Mouse (Mus musculus): ENCODE data around the gene Cdh1.
"Not testable (repeated sequence)": the region's sequence is repeated elsewhere in the genome, so short reads cannot be mapped to it uniquely, and the experiment has no call there.

Cdh1 gene

DNA sequence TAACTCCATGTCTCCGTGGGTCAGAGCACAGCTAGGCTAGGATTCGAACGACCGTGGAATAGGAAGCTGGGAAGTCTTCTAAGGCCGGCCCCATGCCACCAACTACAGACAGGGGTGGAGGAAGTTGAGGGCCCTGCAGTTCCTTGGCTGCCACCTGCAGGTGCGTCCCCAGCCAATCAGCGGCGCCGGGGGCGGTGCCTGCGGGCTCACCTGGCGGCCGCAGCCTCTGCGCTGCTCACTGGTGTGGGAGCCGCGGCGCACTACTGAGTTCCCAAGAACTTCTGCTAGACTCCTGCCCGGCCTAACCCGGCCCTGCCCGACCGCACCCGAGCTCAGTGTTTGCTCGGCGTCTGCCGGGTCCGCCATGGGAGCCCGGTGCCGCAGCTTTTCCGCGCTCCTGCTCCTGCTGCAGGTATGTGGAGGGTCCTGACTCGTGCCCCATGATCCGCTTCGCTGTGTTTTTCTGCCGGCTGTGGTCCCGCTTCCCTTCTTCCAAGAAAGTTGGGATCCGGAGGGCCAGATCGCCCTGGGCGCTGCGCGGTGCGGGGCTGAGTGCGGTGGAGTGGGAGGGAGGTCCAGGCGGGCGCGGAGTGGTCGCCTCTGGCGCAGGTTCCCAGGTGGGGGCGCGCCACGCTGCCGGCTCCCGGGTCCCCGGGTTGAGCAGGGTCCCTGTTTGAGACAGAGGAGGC, at the start of gene Cdh1:
TSS of gene Cdh1 (plus strand) at position 221 of the 689 bp plus-strand sequence.
- peak; percentile 59 to 70 for DNase-seq

DNA sequence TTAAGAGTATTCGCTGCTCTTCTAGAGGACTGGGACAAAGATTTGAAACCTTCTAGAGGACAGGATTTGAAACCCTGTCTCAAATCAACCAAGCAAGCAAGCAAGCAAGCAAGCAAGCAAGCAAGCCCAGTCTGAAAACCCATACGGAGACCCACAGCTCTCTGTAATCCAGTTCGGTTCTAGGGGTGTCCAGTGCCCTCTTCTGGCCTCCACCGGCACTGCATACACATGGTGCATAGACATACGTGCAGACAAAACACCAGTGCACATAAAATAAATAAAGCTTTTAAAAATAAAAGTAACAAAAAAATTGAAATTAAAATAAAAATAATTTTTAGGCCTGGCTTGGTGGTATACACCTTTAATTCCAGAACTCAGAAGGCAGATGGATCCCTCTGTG, 49.1 kb upstream of the Cdh1 start:
- DNase-seq = no peak

DNA sequence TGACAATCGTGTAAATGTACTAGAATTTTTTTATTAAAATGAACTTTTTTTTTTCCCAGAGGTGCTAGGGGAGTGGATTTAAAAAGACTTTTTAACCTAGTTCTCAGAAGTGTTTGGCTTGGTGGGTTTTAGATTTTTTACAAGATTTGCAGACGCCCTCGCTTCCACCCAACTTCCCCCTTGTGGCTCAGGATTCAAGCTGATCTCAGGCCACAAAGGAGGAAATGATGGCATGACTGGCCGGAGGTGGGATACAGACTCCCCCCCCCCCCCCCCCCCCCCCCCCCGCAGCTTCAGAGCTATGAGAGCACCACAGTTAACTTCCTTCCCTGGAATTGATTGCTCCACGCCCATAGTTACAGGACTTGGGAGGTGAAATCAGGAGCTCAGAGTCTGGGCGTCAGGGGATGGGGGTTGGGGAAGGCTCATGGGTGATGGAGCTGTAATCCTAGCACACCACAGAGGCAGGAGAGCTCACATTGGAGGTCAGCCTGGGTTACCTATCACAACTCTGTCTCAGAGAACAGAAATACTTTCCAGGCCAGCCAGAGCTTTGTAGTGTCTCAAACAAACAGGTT, 47.0 kb upstream of the Cdh1 start:
- no peak for DNase-seq

DNA sequence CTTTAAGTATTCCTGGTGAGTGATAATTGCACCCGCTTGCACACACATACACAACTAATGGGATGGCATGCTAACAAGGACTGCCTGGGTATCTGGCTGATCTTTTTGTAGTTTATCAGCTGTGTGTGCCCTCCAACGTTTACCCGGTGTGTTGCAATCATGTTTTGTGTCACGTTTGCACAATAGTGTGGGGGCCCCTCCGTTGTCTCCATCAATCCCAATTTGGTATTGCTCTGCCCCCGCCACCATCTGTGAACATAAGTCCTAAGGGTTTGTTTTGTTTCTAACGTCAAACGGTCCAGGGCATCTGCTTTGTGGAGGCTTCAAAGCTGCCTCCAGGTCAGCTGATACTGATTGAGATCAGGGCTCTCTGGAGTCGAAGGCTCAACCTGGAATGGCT, 43.3 kb upstream of the Cdh1 start:
- no peak for DNase-seq

DNA sequence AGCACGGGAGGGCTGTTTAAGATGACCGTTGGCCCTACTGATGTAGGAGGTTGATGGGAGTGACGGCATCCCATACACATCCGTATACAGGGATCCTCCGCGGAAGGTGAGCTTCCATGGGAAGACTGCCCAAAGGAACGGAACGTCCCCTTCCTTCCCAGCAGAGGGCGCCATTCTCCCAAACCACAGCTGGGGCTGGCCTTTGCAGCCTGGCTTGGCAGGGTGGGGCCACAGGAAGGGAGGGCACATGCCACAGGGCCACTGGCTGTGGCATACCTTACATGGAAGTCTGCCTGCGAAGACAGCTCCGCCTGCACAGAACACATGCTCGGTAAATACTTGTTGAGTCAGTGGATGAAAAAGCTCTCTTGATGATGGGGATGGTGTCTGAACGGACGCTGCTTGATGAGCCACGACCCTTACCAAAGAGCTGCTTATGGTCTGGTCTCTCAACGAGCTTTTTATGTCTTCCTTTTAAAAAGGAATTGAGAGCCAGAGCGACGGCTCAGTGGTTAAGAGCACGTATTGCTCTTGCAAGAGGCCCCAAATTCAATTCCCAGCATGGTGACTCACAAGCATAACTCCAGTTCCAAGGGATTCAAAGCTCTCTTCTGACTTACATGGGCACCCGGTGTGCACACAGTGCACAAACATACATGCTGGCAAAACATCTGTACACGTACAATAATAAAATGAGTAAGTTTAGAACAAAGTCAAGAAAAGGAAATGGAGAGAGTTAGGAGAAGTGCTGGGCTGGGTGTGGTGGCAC, 41.9 kb upstream of the Cdh1 start:
- peak; percentile 59 to 74 for DNase-seq

DNA sequence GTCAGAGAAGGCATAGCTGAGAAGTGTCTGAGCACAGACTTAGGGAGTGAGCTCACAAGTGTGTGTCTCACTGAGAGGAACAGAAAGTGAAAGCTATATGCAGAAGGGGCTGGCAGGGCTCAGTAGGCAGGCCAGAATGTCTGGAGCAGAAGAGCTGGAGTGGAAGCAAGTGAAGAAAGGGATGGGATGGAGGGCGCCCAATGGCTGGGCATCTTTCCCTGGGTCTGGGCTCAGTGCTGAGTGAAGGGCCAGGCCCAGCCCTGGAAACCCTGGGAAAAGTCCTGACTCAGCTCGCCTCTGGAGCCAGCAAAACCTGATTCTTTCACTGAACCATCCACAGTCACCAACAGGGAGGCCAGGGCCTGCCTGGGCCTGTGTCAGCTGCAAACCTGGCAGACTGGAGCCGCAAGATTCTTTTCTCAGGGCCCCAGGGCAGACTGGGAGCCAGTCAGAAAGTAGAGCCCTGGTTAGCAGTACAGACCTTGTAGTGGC, 39.4 kb upstream of the Cdh1 start:
- no peak for DNase-seq

DNA sequence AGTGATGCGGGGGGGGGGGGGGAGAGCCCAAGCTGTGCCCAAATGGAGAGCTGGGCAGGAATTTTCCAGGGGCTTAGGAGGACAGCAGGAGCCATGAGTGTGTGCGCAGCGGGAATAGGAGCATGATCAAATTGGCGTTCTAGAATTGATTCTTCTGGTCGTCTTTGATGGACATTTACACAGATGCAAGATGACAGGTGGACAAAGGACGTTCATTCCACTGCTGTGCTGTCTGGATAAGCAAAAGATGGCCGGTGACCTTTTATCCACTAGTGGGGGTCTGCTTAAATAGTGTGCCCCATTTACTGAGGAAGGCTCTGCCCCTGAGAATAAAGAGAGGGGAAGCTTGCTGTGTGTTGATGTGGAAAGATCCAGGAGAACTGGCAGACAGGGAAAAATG, 34.1 kb upstream of the Cdh1 start:
- DNase-seq = no peak

DNA sequence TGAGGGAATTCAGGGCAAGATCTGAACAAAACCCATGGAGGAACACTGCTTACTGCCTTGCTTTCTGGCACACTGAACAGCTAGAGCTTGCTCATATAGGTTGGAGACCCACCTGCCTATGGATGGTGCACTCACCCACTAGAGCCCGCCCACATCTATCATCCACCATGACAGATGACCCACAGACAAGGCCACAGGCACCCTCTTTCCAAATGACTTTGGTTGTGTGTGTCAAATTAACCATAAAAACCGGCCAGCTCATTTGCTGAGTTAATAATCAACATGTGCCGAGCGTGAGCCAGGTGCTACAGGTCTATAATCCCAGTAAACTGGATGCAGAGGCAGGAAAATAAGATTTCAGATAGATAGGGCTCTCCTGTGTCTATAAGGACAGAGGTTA, 32.8 kb upstream of the Cdh1 start:
- DNase-seq = no peak

DNA sequence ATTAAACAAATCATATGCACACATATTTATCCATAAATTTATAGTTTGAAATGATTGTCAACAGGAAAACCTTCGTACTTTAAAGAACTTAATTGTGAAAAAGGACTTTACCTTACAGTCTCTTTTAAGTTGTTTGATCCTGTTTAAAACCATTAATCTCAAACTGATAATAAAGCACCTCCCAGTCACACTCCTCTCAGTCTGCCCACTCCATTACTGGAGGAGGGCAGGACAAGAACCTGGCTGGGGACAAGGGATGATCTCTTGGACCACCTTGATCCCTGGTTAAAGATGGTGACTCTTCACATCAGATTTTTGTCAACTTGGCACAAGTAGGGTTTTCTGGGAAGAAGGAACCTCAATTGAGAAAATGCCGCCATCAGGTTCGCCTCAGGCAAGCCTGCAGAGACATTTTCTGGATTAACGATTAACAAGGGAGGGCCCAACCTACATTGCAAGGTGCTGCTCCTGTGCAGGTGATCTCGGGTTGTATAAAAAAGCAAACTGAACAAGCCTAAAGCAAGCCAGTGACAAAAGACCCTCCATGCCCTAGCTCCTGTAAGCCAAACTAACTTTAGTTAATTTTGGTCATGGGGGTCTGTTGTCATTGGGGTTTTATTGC, 31.5 kb upstream of the Cdh1 start:
- DNase-seq = no peak

DNA sequence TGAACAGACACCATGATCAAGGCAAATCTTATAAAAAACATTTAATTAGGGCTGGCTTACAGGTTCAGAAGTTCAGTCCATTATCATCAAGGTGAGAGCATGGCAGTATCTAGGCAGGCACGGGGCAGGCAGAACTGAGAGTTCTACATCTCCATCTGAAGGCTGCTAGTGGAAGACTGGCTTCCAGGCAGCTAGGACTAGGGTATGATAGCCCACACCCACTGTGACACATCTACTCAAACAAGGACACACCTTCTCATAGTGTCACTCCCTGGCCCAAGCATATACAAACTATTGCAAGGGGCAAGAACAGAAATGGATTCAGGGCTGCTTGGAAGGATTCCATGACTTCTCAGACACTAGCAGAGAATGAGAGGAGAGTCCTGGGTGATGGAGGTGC, 31.0 kb upstream of the Cdh1 start:
- DNase-seq = not testable (repeated sequence)

DNA sequence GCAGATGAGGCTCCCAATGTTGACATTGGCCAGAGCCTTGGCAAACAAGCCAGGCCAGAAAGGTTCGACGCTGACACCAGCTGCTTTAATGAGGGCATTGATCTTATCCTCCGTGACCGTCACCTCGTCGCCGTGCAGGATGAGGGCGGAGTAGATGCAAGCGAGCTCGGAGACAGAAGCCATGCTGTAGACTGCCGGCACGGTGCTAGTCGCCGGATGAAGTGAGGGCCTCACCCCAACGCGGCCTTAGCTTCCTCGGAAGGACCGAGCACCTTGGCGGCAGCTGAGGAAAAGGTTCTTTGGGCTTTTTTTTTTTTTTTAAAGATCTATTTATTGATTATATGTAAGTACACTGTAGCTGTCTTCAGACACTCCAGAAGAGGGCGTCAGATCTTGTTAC, 30.0 kb upstream of the Cdh1 start, which contains the start of gene Gm10073:
TSS of gene Gm10073 (minus strand) at position 294 of the 400 bp plus-strand sequence.
- not testable (repeated sequence) for DNase-seq

DNA sequence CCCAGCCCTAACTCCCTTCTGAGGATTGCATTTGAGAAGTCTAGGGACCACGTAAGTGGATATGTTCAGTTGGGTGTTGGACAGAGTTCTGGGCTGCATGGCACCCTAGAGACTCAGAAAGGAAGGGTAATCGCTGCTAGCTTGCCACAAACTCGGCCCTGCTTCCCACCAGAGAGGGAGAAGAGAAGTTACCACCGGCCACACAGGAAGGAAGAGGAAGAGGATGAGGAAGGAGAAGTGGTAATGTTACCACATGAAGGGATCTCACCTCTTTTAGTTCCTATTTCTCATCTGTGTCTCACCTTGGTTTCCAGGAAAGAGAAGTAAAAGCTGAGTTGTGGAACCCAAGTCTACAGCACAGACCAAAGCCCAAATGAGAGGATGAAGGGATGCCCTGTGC, 28.9 kb upstream of the Cdh1 start:
- DNase-seq = no peak

DNA sequence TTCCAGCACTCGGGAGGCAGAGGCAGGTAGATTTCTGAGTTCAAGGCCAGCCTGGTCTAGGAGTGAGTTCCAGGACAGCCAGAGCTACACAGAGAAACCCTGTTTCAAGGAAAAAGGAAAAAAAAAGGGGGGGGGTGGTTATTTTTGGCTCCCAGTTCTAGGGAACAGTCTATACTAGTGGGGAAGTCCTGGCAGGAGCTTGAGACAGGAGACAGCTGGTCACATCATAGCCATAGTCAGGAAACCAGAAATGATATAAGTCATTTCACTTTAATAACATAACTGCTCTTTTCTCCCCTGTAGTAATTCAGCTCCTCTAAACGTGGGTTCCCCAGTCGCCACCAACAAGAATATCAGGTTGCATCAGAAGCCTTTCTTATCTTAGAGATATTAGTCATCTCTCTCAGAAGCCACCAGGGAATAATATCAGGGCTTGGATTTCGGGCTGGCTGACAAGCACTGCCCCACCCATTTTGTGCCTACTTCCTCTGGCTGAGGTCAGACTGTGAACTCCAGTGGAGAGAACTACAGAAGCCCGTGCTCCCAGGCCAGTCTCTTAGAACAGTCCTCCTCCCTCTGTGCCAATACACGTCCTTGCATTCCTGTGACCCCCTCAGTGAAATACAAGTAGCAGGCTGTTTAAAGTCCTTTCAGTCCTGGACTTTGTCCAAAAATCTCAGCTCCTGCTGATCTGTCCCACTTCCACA, 26.1 kb upstream of the Cdh1 start:
- DNase-seq = no peak

DNA sequence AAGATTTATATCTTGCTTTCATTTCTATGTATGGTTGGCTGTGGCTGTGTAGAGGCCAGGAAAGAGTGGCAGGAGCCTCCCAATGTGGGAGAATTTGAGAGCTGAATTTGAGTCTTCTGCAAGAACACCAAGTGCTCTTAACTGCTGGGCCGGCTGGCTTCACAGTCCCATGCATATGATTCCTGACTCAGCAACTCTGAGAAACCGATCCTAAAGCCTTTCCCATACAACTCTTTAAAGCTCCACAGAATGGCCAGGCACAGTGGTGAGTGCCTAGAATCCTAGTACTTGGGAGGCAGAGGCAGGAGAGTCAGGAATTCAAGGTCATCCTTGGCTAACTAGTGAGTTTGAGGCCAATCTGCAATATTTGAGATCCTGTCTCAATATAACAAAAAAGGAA, 23.6 kb upstream of the Cdh1 start:
- no peak for DNase-seq

DNA sequence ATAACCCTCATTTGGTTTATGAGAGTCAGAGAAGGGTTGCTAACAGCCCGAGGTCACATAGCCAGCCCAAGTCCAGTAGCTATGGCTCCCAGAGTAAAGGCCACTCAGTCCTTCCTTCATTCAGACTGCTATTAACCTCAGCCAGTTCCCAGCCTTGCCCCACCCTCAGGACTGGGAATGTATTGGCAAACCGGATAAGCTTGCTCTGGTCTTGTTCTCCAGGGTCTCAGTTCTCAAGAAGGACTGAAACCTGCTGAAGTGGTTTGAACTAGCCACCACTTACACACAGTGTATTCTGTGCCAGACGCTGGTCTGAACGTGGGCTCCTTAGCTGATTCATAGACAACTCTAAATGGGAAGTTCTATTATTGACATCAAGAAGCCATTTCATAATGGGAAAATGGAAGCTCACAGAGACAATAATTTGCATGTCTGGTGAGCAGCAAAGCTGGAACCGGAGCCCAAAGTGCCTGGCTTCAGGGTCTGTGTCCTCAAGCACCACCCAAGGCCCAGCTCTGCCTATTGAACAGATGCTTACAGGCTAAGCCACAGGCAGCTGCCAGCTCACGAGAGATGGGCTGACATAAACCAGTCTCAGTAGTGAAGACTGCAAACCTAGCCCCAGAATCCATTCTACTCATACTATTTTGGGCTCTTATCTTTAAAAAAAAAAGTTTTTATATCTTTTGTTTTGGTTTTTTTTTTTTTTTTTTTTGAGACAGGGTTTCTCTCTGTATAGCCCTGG, 21.6 kb upstream of the Cdh1 start:
- DNase-seq = no peak

DNA sequence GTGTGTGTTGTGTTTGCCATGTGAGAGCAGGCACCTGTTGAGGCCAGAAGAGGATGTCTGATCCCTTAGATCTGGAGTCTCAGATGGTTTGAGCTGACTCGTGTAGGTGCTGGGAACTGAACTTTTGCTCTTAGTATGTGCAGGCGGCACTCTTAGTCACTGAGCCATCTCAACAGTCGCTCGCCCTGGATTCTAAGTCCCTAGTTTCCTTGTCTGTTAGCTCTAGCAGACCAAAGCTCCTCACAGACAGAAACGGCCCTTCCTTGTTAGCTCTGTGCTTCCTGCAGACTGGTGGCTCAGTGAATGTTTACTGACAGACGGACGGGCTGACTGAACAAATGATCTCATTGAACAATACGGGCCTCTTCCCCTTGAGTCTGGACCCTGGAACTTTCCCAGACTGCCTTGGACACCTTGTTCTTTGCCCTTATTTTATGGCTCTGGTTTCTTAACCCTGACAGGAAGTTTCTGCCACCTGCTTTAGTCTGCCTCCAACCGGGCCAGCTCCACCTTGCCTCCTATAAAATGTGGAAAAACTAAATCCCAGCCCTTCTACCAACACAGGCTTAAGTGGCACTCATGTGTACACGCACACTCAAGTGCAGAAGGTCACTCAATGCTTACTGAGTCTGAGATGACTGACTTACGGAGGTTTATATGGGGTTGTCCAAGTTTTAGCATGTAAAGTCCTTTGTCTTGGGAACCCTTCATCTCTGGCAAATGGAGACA, 18.0 kb upstream of the Cdh1 start:
- no peak for DNase-seq

DNA sequence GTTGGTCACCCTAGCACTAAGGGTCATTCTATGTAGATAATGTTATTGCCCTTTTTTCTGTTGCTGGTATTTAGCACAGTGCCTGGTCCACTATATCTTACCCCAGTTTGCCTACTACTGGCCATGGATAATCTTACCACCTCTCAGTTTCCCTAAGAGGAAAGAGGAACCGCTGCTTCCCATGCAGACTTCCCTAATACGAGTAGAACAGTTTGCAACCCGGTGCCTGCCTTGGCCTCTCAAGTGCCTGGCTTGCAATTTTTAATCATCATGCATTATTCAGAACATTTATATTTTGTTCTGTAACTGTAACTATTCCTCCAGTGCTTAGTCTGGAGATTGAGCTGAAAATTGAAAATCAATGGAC, 17.5 kb upstream of the Cdh1 start:
- DNase-seq = no peak

DNA sequence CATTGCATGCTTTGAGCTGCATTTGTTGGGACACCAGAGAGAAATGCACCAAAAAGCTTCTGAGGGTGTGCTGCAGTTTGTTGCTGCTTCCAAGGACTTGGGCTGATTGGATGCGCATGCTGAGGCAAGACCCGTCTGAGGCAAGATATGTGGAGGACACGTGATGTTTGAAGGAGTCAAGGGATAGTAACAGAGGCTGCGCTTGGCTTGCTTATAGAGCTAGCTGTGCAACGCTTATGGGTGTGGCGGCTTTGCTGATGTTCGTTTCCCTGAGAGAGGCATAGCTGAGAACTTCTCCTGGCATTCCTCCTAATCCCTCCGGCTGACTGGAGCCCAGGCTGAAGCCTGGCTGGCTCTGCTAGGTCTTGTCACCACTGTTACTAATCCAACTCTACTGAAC, 16.3 kb upstream of the Cdh1 start:
- no peak for DNase-seq

DNA sequence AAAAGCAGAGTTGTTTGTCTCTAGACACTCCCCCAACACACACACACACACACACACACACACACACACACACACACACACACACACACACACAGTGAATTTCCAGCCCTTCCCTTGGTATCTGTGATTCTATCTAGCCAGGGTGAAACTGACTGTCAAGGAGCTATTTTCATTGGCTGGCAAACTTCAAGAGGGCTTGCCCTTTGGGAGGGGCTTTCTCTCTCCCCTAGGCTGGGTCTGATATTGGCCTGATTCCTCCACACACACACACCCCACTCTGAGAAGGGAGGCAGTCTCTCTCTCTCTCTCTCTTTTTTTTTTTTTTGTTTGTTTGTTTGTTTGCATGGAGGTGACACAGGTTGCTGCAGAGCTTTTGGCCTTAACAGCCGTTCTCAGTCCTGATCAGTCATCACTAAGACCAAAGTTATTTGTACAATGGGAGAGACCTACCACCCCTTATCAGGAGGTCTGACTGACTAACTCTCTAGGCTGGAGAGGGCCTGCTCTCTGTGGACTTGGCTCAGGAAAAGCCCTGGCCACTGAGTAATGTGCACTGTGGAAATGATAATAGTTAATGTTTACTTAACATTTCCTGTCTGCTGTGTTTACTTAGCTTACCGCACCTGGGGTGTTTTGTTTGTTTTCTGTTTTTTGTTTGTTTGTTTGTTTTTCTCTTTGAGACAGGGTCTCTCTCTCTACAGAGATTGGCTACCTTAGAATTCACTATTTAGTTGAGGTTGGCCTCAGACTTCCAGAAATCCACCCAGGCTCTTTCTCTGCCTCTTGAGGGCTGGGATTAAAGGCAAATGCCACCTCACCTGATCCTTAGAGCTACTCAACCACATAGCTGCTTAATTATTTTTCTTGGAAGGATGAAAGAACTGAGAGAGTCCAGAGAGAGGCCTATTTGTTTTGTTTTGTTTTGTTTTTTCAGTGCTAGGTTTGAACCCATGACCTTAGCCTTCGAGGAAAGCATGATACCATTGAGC, 14.4 kb upstream of the Cdh1 start:
- no peak for DNase-seq

DNA sequence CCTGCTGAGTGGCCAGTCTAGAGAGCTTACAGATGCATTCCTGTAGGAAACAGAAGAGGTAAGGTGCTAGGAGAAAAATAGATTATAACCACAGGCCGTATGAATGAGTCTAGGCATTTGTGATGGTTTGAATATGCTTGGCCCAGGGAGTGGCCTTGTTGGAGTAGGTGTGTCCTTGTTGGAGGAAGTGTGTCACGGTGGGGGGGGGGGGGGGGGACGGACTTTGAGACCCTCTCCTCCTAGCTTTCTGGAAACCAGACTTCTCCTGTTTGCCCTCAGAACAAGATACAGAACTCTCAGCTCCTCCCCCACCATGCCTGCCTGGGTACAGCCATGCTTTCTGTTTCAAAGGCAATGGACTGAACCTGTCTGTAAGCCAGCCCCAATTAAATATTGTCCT, 10.7 kb upstream of the Cdh1 start:
- no peak for DNase-seq
